Mouse (Mus musculus): Measurements from ENCODE around the gene Gmcl1.

Gmcl1 gene

DNA sequence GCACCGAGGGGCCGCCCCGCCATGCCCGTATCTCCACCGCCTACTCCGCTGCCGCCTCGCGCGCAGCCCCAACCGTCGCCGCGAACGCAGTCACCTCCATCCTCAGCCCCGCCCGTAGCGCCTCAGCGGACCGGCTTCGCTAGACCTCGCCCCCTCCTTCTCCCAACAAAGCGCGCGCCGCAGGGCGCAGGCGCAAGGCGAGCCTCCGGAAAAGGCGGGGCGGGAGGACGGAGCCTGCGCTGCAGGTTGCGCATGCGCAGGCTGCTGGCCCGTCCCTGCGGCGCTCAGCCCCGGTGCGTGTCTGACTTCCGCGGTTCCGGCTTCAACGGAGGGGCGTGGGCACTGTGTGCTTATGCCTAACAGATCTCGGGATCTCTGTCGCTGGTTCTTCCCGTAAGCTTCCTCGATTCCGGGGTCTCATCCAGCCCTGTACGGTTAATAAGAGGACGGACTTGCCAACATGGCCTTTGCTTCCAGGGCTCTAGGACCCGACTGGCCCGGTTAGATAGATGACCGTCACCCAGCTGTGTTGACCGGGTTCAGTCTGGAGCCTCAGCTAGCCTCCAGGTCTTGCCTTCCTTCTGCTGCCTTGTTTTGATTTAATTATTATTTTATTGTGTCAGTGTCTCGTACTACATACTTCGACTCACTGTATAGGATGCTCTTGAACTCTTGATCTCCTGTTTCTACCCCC lies at the start of gene Gmcl1:
Gmcl1 (minus strand) TSS at position 201 of the 694 bp plus-strand sequence.
- peak; percentile 95 for DNase-seq (ENCODE audit: low read depth)

DNA sequence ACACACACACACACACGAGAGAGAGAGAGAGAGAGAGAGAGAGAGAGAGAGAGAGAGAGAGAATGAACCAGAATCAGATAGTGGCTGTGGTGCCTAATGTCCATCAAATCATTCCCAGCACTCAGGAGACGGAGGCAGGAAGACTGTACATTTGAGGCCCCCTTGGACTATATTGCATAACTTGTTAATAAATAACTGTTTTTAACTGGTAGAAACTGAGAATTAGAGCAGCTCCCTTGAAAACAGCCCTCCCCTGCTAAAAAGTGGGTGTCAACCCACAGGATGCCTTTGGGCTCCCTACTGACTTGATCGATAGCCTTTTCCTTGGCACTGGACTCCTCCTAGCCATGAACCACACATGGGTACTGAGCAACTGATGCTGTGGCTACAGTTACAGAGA lies 49.2 kb upstream of the Gmcl1 start:
- no peak for DNase-seq (ENCODE audit: low read depth)

DNA sequence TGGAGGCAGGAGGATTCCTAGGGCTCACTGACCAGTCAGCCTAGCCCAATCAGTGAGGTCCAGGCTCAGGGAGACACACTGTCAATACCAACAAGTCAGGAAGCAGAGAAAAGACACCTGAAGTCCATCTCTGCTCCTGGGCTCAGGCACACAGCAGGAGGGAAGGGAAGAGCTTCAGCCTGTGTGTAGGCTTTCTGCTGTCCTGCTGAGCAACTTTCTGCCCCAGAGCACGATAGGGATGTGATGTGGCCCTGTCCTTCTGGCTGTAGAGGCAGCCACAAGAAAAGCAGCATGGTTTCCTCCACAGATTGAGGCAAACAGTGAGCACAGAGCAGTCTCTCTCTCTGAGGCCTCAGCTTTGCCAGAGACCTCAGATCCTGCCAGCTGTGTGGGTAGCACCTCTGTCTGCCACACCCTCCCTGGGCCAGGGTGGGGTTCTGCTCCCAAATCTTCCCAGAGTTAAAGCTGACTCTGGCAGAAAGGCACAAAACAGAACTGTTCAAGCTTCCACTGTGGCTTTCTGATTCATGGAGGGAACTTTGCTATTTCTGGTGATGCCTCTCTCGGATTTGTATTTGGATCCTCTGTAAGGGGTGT lies 48.3 kb upstream of the Gmcl1 start:
- no peak for DNase-seq (ENCODE audit: low read depth)

DNA sequence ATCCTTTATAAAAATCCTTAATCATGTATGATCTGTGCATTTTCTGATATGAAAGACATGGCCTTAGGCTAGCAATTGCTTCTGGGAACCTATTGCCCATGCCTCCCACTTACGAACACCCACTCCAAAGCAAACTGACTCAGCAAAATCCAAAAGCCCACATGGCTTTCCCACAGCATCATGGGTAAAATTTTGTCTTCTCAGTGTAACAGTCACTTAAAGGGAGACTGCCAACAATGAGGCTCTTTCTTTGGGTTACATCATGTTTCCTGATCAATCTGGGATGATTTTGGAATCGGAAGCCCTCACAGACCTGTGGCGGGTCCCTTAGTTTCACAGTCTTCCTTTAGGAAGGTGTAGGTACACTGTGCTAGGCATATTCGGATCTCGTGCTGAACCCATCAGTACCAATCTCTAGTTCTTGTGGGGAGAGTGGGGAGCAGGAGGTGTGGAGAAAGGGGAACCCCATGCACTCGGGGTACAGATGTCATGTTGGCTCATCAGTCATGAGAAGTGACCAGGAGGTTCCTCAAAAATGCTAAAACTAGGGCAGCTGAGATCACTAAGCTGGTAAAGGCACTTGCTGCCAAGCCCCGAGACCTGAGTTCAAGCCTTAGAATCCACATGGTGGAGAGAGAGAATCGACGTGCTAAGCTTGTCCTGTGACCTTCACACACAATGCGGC lies 45.9 kb upstream of the Gmcl1 start:
- no peak for DNase-seq (ENCODE audit: low read depth)

- no peak for DNase-seq (ENCODE audit: low read depth)
These were observed 44.0 kb upstream of the Gmcl1 start for GRCm38 (mm10) chr6:86777181-86777580.

DNA sequence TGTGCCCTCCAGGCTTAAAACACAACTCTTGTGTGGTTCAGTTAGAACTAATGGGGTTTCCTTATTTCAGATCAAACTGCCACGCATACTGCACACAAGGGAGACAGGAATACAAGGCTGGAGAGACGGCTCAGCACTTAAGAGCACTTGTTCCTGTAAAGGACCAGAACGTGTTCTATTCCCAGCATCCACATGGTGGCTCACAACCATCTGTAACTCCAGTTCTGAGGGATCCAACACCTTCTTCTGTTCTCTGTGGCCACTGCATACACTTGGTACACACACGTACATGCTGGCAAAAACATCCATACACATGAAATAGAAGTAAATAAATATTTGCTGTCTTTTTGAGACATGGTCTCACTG lies 43.5 kb upstream of the Gmcl1 start:
- no peak for DNase-seq (ENCODE audit: low read depth)

- no peak for DNase-seq (ENCODE audit: low read depth)
These were observed 43.0 kb upstream of the Gmcl1 start for GRCm38 (mm10) chr6:86776001-86776705.

- DNase-seq (ENCODE audit: low read depth), result no peak
These were observed 41.8 kb upstream of the Gmcl1 start for GRCm38 (mm10) chr6:86774937-86775336.

GRCm38 (mm10) chr6:86773830-86774229 lies 40.6 kb upstream of the Gmcl1 start:
- DNase-seq (ENCODE audit: low read depth), result no peak

- DNase-seq (ENCODE audit: low read depth), result no peak
These were observed 39.4 kb upstream of the Gmcl1 start for GRCm38 (mm10) chr6:86772631-86773030.

- no peak for DNase-seq (ENCODE audit: low read depth)
These were observed 35.8 kb upstream of the Gmcl1 start for GRCm38 (mm10) chr6:86768938-86769337.

- no peak for DNase-seq (ENCODE audit: low read depth)
These were observed 35.1 kb upstream of the Gmcl1 start for GRCm38 (mm10) chr6:86768186-86768776.

GRCm38 (mm10) chr6:86767465-86767864 lies 34.3 kb upstream of the Gmcl1 start:
- no peak for DNase-seq (ENCODE audit: low read depth)

- no peak for DNase-seq (ENCODE audit: low read depth)
These were observed 32.5 kb upstream of the Gmcl1 start for GRCm38 (mm10) chr6:86765637-86766059.

GRCm38 (mm10) chr6:86754105-86754863 lies 21.1 kb upstream of the Gmcl1 start:
- DNase-seq (ENCODE audit: low read depth), result no peak

- DNase-seq (ENCODE audit: low read depth), result no peak
These were observed 19.8 kb upstream of the Gmcl1 start for GRCm38 (mm10) chr6:86752843-86753485.

DNA sequence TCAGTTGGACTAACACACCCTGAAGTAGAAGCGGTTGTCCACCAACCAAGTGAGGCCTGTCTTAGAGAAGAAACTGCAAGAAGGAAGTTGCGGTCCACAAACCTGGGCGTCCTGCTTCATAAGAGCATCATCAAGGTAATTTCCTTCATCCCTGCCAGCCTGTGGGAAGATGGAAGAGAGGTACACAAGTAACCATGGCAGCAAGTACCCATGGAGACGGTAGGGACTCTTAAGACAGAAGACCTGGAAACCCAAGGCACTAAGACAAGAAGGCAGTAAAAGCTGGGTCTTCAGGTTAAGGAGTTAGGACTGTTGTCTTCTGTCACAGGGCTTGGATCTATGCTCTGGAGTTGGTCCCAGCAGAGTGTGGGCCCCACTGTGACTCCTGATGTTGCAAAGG lies 17.8 kb upstream of the Gmcl1 start:
- DNase-seq (ENCODE audit: low read depth), result no peak

DNA sequence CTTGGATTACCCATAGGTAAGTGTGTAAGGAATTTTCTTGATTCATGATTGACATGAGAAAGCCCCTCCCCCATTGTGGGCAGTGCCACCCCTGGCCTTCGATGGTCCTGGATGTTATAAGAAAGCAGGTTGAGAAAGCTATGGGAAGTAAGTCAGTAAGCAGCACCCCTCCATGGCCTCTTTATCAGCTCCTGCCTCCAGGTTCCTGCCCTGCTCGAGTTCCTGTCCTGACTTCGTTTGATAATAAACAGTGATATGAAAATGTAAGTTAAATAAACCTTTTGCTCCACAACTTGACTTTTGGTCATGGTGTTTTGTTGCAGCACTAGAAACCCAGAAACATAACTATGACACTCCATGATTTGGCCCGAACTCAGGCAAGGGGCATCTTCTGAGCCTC lies 16.6 kb upstream of the Gmcl1 start:
- no peak for DNase-seq (ENCODE audit: low read depth)

DNA sequence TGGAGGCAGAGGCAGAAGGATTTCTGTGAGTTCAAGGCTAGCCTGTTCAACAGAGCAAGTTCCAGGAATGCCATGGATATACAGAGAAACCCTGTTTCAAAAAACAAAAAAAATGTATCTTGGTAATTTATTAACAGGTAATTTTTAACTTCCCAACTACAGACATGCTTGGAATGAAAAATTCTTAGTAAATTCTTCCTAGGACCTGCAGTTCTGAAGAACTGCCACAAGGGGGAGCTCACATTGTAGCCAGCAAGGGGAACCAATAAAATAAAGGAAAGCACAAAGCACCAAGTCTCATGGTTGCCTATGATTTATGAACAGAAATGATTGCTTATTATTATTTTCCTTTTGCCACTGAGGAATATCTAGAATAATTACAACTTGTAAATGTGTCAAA lies 14.0 kb upstream of the Gmcl1 start:
- peak; percentile 44 for DNase-seq (ENCODE audit: low read depth)

GRCm38 (mm10) chr6:86740652-86741051 lies 7.5 kb upstream of the Gmcl1 start:
- DNase-seq (ENCODE audit: low read depth), result no peak

DNA sequence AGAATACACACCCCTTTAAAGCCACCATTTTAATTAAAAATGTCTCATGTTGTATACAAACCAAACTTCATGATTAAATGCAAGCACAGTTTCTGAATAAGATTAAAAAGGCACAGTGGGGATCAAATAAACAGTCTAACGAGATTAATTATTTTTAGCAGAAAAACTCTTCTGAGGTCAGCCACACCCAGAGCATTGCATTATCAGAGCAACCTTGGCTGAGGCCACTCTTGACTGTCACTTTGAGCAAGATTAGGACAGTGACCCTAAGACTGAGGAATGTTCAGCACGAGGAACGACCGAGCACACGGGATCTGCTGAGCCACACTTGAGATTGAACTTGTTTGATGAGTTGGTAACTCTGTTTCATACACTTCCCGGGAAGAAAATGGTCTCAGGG lies 3.6 kb upstream of the Gmcl1 start:
- no peak for DNase-seq (ENCODE audit: low read depth)
